Mouse (Mus musculus): ENCODE data around the gene Gucy2d. TPM values are rescaled to one million over a fixed set of nuclear protein-coding genes. Genes with fewer than 3 reads are reported as not detected.

Gucy2d gene
- polyA plus RNA-seq, 1 experiment from 2014 or later: not detected

- Histone ChIP-seq H3K4me3 (no peak overlapping the region), H3K9me3 (replicated peaks) (no peaks in the 10 kb centered on the region), H3K27me3 (ENCODE audit: low read depth, poor library complexity, severe bottlenecking) (no peaks in the 10 kb centered on the region), H3K27ac (replicated peaks) (no peak overlapping the region), H3K36me3 (no peaks in the 10 kb centered on the region), H3K4me1 (peaks cover 20% of the 10 kb centered on the region)
- WGBS: 75% methylated on average over 11 of the region's 11 CpGs
- DNase-seq (ENCODE audit: low spot score): no peak
These were observed 16.7 kb upstream of the Gucy2d start for GRCm38 (mm10) chr7:98423546-98423945.

GRCm38 (mm10) chr7:98424396-98424795, 15.8 kb upstream of the Gucy2d start:
- Histone ChIP-seq H3K36me3 (no peaks in the 10 kb centered on the region), H3K9me3 (replicated peaks) (no peaks in the 10 kb centered on the region), H3K4me3 (no peak overlapping the region), H3K27me3 (ENCODE audit: low read depth, poor library complexity, severe bottlenecking) (no peaks in the 10 kb centered on the region), H3K27ac (replicated peaks) (no peak overlapping the region), H3K4me1 (peaks cover 16% of the 10 kb centered on the region)
- DNase-seq (ENCODE audit: low spot score): no peak
- 85% methylated on average over 6 of the region's 6 CpGs for WGBS

- Histone ChIP-seq H3K27me3 (ENCODE audit: low read depth, poor library complexity, severe bottlenecking) (no peaks in the 10 kb centered on the region), H3K9me3 (replicated peaks) (no peaks in the 10 kb centered on the region), H3K36me3 (no peaks in the 10 kb centered on the region), H3K4me3 (no peak overlapping the region), H3K4me1 (peaks cover 11% of the 10 kb centered on the region), H3K27ac (replicated peaks) (no peak overlapping the region)
- DNase-seq (ENCODE audit: low spot score): no peak
- 95% methylated on average over 3 of the region's 3 CpGs for WGBS
These were observed 14.7 kb upstream of the Gucy2d start for GRCm38 (mm10) chr7:98425551-98425950.

GRCm38 (mm10) chr7:98426641-98427040, 13.6 kb upstream of the Gucy2d start:
- Histone ChIP-seq H3K27me3 (ENCODE audit: low read depth, poor library complexity, severe bottlenecking) (no peaks in the 10 kb centered on the region), H3K4me1 (peaks cover 11% of the 10 kb centered on the region), H3K27ac (replicated peaks) (no peak overlapping the region), H3K9me3 (replicated peaks) (no peaks in the 10 kb centered on the region), H3K36me3 (no peaks in the 10 kb centered on the region), H3K4me3 (no peak overlapping the region)
- DNase-seq (ENCODE audit: low spot score): no peak
- 84% methylated on average over 5 of the region's 5 CpGs for WGBS

- H3K27me3 ChIP-seq (ENCODE audit: low read depth, poor library complexity, severe bottlenecking): no peaks in the 10 kb centered on the region
- H3K27ac ChIP-seq (replicated peaks): no peak overlapping the region
- H3K36me3 ChIP-seq: no peaks in the 10 kb centered on the region
- no peaks in the 10 kb centered on the region for H3K9me3 ChIP-seq (replicated peaks)
- no peak overlapping the region for H3K4me3 ChIP-seq
- 85% methylated on average over 11 of the region's 11 CpGs for WGBS
- peaks cover 11% of the 10 kb centered on the region for H3K4me1 ChIP-seq
- DNase-seq (ENCODE audit: low spot score): no peak
These were observed 12.9 kb upstream of the Gucy2d start for GRCm38 (mm10) chr7:98427115-98427835.

GRCm38 (mm10) chr7:98429579-98429978, 10.6 kb upstream of the Gucy2d start:
- Histone ChIP-seq H3K4me1 (peaks cover 11% of the 10 kb centered on the region), H3K4me3 (no peak overlapping the region), H3K36me3 (no peaks in the 10 kb centered on the region), H3K9me3 (replicated peaks) (no peaks in the 10 kb centered on the region), H3K27me3 (ENCODE audit: low read depth, poor library complexity, severe bottlenecking) (no peaks in the 10 kb centered on the region), H3K27ac (replicated peaks) (no peak overlapping the region)
- 88% methylated on average over 3 of the region's 3 CpGs for WGBS
- DNase-seq (ENCODE audit: low spot score): no peak

- peaks cover 11% of the 10 kb centered on the region for H3K4me1 ChIP-seq
- no peaks in the 10 kb centered on the region for H3K9me3 ChIP-seq (replicated peaks)
- WGBS: 35% methylated on average over 3 of the region's 3 CpGs
- H3K4me3 ChIP-seq: no peak overlapping the region
- no peak overlapping the region for H3K27ac ChIP-seq (replicated peaks)
- peak; percentile 59 for DNase-seq (ENCODE audit: low spot score)
- H3K27me3 ChIP-seq (ENCODE audit: low read depth, poor library complexity, severe bottlenecking): no peaks in the 10 kb centered on the region
- H3K36me3 ChIP-seq: no peaks in the 10 kb centered on the region
These were observed 9.4 kb upstream of the Gucy2d start for GRCm38 (mm10) chr7:98430785-98431184.

GRCm38 (mm10) chr7:98437629-98438028, 2.6 kb upstream of the Gucy2d start:
- Histone ChIP-seq H3K27ac (replicated peaks) (no peak overlapping the region), H3K9me3 (replicated peaks) (no peaks in the 10 kb centered on the region), H3K27me3 (ENCODE audit: low read depth, poor library complexity, severe bottlenecking) (no peaks in the 10 kb centered on the region), H3K4me3 (no peak overlapping the region), H3K36me3 (no peaks in the 10 kb centered on the region), H3K4me1 (no peaks in the 10 kb centered on the region)
- peak; percentile 45 for DNase-seq (ENCODE audit: low spot score)
- 38% methylated on average over 9 of the region's 9 CpGs for WGBS

GRCm38 (mm10) chr7:98446873-98447272, 6.7 kb downstream of the Gucy2d start:
- Histone ChIP-seq H3K4me3 (no peak overlapping the region), H3K27me3 (ENCODE audit: low read depth, poor library complexity, severe bottlenecking) (no peaks in the 10 kb centered on the region), H3K9me3 (replicated peaks) (no peaks in the 10 kb centered on the region), H3K36me3 (no peaks in the 10 kb centered on the region), H3K4me1 (peaks cover 7% of the 10 kb centered on the region), H3K27ac (replicated peaks) (no peak overlapping the region)
- no peak for DNase-seq (ENCODE audit: low spot score)
- WGBS: 80% methylated on average over 3 of the region's 3 CpGs

GRCm38 (mm10) chr7:98447585-98448308, 7.5 kb downstream of the Gucy2d start:
- 65% methylated on average over 11 of the region's 11 CpGs for WGBS
- Histone ChIP-seq H3K36me3 (no peaks in the 10 kb centered on the region), H3K27me3 (ENCODE audit: low read depth, poor library complexity, severe bottlenecking) (no peaks in the 10 kb centered on the region), H3K27ac (replicated peaks) (no peak overlapping the region), H3K9me3 (replicated peaks) (no peaks in the 10 kb centered on the region), H3K4me1 (peaks cover 8% of the 10 kb centered on the region), H3K4me3 (no peak overlapping the region)
- peak; percentile 30 for DNase-seq (ENCODE audit: low spot score)

- Histone ChIP-seq H3K9me3 (replicated peaks) (no peaks in the 10 kb centered on the region), H3K27ac (replicated peaks) (no peak overlapping the region)
- WGBS: 88% methylated on average over 5 of the region's 5 CpGs
These were observed 8.1 kb downstream of the Gucy2d start for GRCm38 (mm10) chr7:98448309-98448630.

GRCm38 (mm10) chr7:98449696-98450095, 9.5 kb downstream of the Gucy2d start:
- Histone ChIP-seq H3K4me3 (no peak overlapping the region), H3K9me3 (replicated peaks) (no peaks in the 10 kb centered on the region), H3K27ac (replicated peaks) (no peak overlapping the region), H3K27me3 (ENCODE audit: low read depth, poor library complexity, severe bottlenecking) (no peaks in the 10 kb centered on the region), H3K36me3 (no peaks in the 10 kb centered on the region), H3K4me1 (peaks cover 8% of the 10 kb centered on the region)
- WGBS: 87% methylated on average over 9 of the region's 9 CpGs
- DNase-seq (ENCODE audit: low spot score): no peak

More at GRCm38 (mm10) chr7:98448309-98448630, 8.1 kb downstream of the Gucy2d start:
- no peaks in the 10 kb centered on the region for H3K27me3 ChIP-seq (ENCODE audit: low read depth, poor library complexity, severe bottlenecking)
- no peak for DNase-seq (ENCODE audit: low spot score)
- H3K4me3 ChIP-seq: no peak overlapping the region
- no peaks in the 10 kb centered on the region for H3K36me3 ChIP-seq
- peaks cover 12% of the 10 kb centered on the region for H3K4me1 ChIP-seq

GRCm38 (mm10) chr7:98454397-98455120, 14.3 kb downstream of the Gucy2d start:
- Histone ChIP-seq H3K4me1 (peaks cover 8% of the 10 kb centered on the region), H3K4me3 (no peak overlapping the region), H3K9me3 (replicated peaks) (no peaks in the 10 kb centered on the region), H3K27ac (replicated peaks) (no peak overlapping the region), H3K36me3 (no peaks in the 10 kb centered on the region), H3K27me3 (ENCODE audit: low read depth, poor library complexity, severe bottlenecking) (no peaks in the 10 kb centered on the region)
- 83% methylated on average over 10 of the region's 10 CpGs for WGBS
- no peak for DNase-seq (ENCODE audit: low spot score)

All from midbrain, embryonic 10.5 days (tissue).